Mouse (Mus musculus) ES-Bruce4 (cell line): Measurements from ENCODE around the gene Cpsf4l.

Experiments used
- CTCF ChIP-seq: IDR thresholded peaks from one replicate; pipeline ENCODE4 v1.8.1; 2011; ENCODE audit warnings: low read depth, low read length
- EP300 ChIP-seq: IDR thresholded peaks from 2 replicates; pipeline ENCODE4 v1.6.1; 2011; ENCODE audit warnings: low read depth, low read length; ENCODE audit not compliant: insufficient read depth
- POLR2A ChIP-seq: IDR thresholded peaks from one replicate; pipeline ENCODE4 v1.8.1; 2011; ENCODE audit warnings: low read length; ENCODE audit not compliant: insufficient read depth

- TF ChIP-seq POLR2A (no peak), CTCF (no peak), EP300 (no peak)
These were observed 45.5 kb downstream of the Cpsf4l start for GRCm38 (mm10) chr11:113664279-113664678.
